Mouse (Mus musculus) frontal cortex, postnatal 36 days (tissue): ENCODE measurements at regions not wholly inside any gene's neighbourhood (a gene's known extent, or its start where the extent isn't known, plus 50 kb on each side); places are given as distances from the start of the nearest gene placed in this dataset.
A peak's percentile ranks its signal among the peaks of the same experiment; 100 is the strongest.

ENCODE experiments used
- DNase-seq, 2 experiments: peaks; one replicate each; pipeline ENCODE4 v3.0.0; 2022; ENCODE audit warnings: low spot score in 2 of 2

GRCm38 (mm10) chr16:78877941-78878340, 52.8 kb upstream of the Chodl start:
- DNase-seq, result no peak

GRCm38 (mm10) chr16:78859006-78859405, 71.7 kb upstream of the Chodl start:
- DNase-seq, result no peak

- no peak for DNase-seq
Observed at GRCm38 (mm10) chr16:78830957-78831356, 99.8 kb upstream of the Chodl start.

- DNase-seq, result peak in 1 of 2 experiments; percentile 3
Observed at GRCm38 (mm10) chr16:78827739-78828138, 103.0 kb upstream of the Chodl start.

GRCm38 (mm10) chr16:78790064-78790463, 140.7 kb upstream of the Chodl start:
- DNase-seq, result no peak

GRCm38 (mm10) chr16:78759226-78759625, 171.5 kb upstream of the Chodl start:
- DNase-seq, result no peak

GRCm38 (mm10) chr16:78737902-78738301, 161.4 kb upstream of the D16Ertd472e start:
- no peak for DNase-seq

GRCm38 (mm10) chr16:78730583-78731501, 154.3 kb upstream of the D16Ertd472e start:
- DNase-seq, result peak in 1 of 2 experiments; percentile 2

GRCm38 (mm10) chr16:78725541-78725940, 149.0 kb upstream of the D16Ertd472e start:
- DNase-seq, result no peak

- DNase-seq, result no peak
Observed at GRCm38 (mm10) chr16:78709943-78710342, 133.4 kb upstream of the D16Ertd472e start.

GRCm38 (mm10) chr16:78707566-78707965, 131.1 kb upstream of the D16Ertd472e start:
- no peak for DNase-seq

- DNase-seq, result no peak
Observed at GRCm38 (mm10) chr16:78707165-78707564, 130.7 kb upstream of the D16Ertd472e start.

GRCm38 (mm10) chr16:78697514-78698209, 121.2 kb upstream of the D16Ertd472e start:
- no peak for DNase-seq

- no peak for DNase-seq
Observed at GRCm38 (mm10) chr16:78688251-78688650, 111.7 kb upstream of the D16Ertd472e start.

GRCm38 (mm10) chr16:78685160-78685559, 108.7 kb upstream of the D16Ertd472e start:
- no peak for DNase-seq

GRCm38 (mm10) chr16:78684031-78684430, 107.5 kb upstream of the D16Ertd472e start:
- peak; percentile 9 to 49 for DNase-seq

GRCm38 (mm10) chr16:78661126-78661525, 84.6 kb upstream of the D16Ertd472e start:
- DNase-seq, result no peak

- peak; percentile 6 to 27 for DNase-seq
Observed at GRCm38 (mm10) chr16:78644710-78645109, 68.2 kb upstream of the D16Ertd472e start.

- DNase-seq, result no peak
Observed at GRCm38 (mm10) chr16:78641717-78642116, 65.2 kb upstream of the D16Ertd472e start.

GRCm38 (mm10) chr16:78641205-78641604, 64.7 kb upstream of the D16Ertd472e start:
- no peak for DNase-seq

- no peak for DNase-seq
Observed at GRCm38 (mm10) chr16:78637452-78637851, 60.9 kb upstream of the D16Ertd472e start.

- DNase-seq, result peak in 1 of 2 experiments; percentile 29
Observed at GRCm38 (mm10) chr16:78637015-78637414, 60.5 kb upstream of the D16Ertd472e start.

- no peak for DNase-seq
Observed at GRCm38 (mm10) chr16:78635774-78636173, 59.3 kb upstream of the D16Ertd472e start.
